Mouse (Mus musculus) embryonic facial prominence, embryonic 12.5 days (tissue): ENCODE results near the gene Rpf1. TPM values are rescaled to one million over a fixed set of nuclear protein-coding genes. Genes with fewer than 3 reads are reported as not detected.

ENCODE experiments used
- ATAC-seq: fragments of 200-750 bp; cut with Nextera tagmentation; 2 replicates; pipeline ENCODE4 v1.8.0; 2017; ENCODE audit not compliant: insufficient number of reproducible peaks, insufficient read depth, low FRiP score, low TSS enrichment
- H3K27ac ChIP-seq: fragments of 300-500 bp; sonication (generic); 2 replicates; pipeline ENCODE4 v1.5.1; 2016; ENCODE audit warnings: mild to moderate bottlenecking
- H3K27me3 ChIP-seq: fragments of 300-500 bp; sonication (generic); 2 replicates; pipeline ENCODE4 v1.6.1; 2016; ENCODE audit warnings: mild to moderate bottlenecking, moderate library complexity
- H3K36me3 ChIP-seq: fragments of 300-500 bp; sonication (generic); 2 replicates; pipeline ENCODE4 v1.6.1; 2016; ENCODE audit warnings: mild to moderate bottlenecking
- H3K4me1 ChIP-seq: fragments of 300-500 bp; sonication (generic); 2 replicates; pipeline ENCODE4 v1.6.1; 2016
- H3K4me2 ChIP-seq: fragments of 300-500 bp; sonication (generic); replicated peaks from 2 replicates; pipeline ENCODE4 v1.6.1; 2016; ENCODE audit warnings: mild to moderate bottlenecking, moderate library complexity
- H3K4me3 ChIP-seq: fragments of 300-500 bp; sonication (generic); 2 replicates; pipeline ENCODE4 v1.5.1; 2016; ENCODE audit warnings: mild to moderate bottlenecking
- H3K9ac ChIP-seq: fragments of 300-500 bp; sonication (generic); 2 replicates; pipeline ENCODE4 v1.6.1; 2016; ENCODE audit warnings: mild to moderate bottlenecking, moderate library complexity
- H3K9me3 ChIP-seq: fragments of 300-500 bp; sonication (generic); 2 replicates; pipeline ENCODE4 v1.6.1; 2016; ENCODE audit warnings: mild to moderate bottlenecking, moderate library complexity
- WGBS: fragments of 180-500 bp; shearing (Covaris S2); methylation state at CpG from one replicate; pipeline ENCODE4 v1.1.7; 2016; 5-methylcytosine and 5-hydroxymethylcytosine counted together
- polyA plus RNA-seq: library from polyadenylated mRNA; unstranded; fragments of >200 nt; fragmentation: Nextera tagmentation; extraction: Ambion mirVana; gene quantifications from 2 replicates; pipeline ENCODE4 v1.2.1, GENCODE M21; 2016

Rpf1 gene
- 55.4 and 59.7 TPM in 2 replicates for polyA plus RNA-seq

- Histone ChIP-seq H3K4me3 (peak within 1 kb of the TSS; percentile 68), H3K27ac (peak within 1 kb of the TSS; percentile 97), H3K36me3 (peaks cover 16% of the 10 kb centered on the region), H3K9me3 (no peaks in the 10 kb centered on the region), H3K9ac (peak within 1 kb of the TSS; percentile 75), H3K4me1 (no peaks in the 10 kb centered on the region; the same call in 1 of the 2 replicates), H3K27me3 (no peaks in the 10 kb centered on the region), H3K4me2 (peak within 1 kb of the TSS; percentile 60)
- 1% methylated on average over 75 of the region's 82 CpGs for WGBS
- ATAC-seq = peak; percentile 91
These were observed at the start of gene Rpf1 for GRCm38 (mm10) chr3:146520798-146521651. Gene Rpf1, minus strand, starts transcription at chr3:146521429.

- no peak overlapping the region for H3K4me3 ChIP-seq
- no peaks in the 10 kb centered on the region for H3K9me3 ChIP-seq
- H3K4me2 ChIP-seq = no peak overlapping the region
- ATAC-seq = no peak
- no peaks in the 10 kb centered on the region for H3K27me3 ChIP-seq
- H3K36me3 ChIP-seq = no peaks in the 10 kb centered on the region
- no peaks in the 10 kb centered on the region for H3K4me1 ChIP-seq
- H3K27ac ChIP-seq = no peak overlapping the region
- WGBS = 76% methylated on average over 6 of the region's 6 CpGs
- no peak overlapping the region for H3K9ac ChIP-seq
These were observed 49.7 kb upstream of the Rpf1 start for GRCm38 (mm10) chr3:146570939-146571338.

- Histone ChIP-seq H3K27ac (no peak within 1 kb of the TSS), H3K4me2 (no peak within 1 kb of the TSS), H3K36me3 (no peaks in the 10 kb centered on the region), H3K4me1 (no peaks in the 10 kb centered on the region), H3K9me3 (no peaks in the 10 kb centered on the region), H3K4me3 (no peak within 1 kb of the TSS), H3K27me3 (no peaks in the 10 kb centered on the region), H3K9ac (no peak within 1 kb of the TSS)
- no peak for ATAC-seq
- 78% methylated on average over 10 of the region's 10 CpGs for WGBS
These were observed 49.0 kb upstream of the Rpf1 start, which contains the start of gene Uox for GRCm38 (mm10) chr3:146570148-146570782. Gene Uox, plus strand, starts transcription at chr3:146570426.

GRCm38 (mm10) chr3:146569594-146569993, 48.4 kb upstream of the Rpf1 start:
- H3K4me3 ChIP-seq = no peak overlapping the region
- 82% methylated on average over 3 of the region's 3 CpGs for WGBS
- no peak for ATAC-seq

GRCm38 (mm10) chr3:146567884-146568530, 46.8 kb upstream of the Rpf1 start:
- H3K4me3 ChIP-seq = no peak overlapping the region
- H3K4me2 ChIP-seq = no peak overlapping the region
- no peak overlapping the region for H3K27ac ChIP-seq
- H3K4me1 ChIP-seq = no peaks in the 10 kb centered on the region
- H3K27me3 ChIP-seq = no peaks in the 10 kb centered on the region
- no peaks in the 10 kb centered on the region for H3K9me3 ChIP-seq
- no peak overlapping the region for H3K9ac ChIP-seq
- ATAC-seq = no peak
- WGBS = 68% methylated on average over 9 of the region's 9 CpGs
- no peaks in the 10 kb centered on the region for H3K36me3 ChIP-seq

More at GRCm38 (mm10) chr3:146569594-146569993, 48.4 kb upstream of the Rpf1 start:
- Histone ChIP-seq H3K9ac (no peak overlapping the region), H3K27me3 (no peaks in the 10 kb centered on the region), H3K27ac (no peak overlapping the region), H3K4me2 (no peak overlapping the region), H3K9me3 (no peaks in the 10 kb centered on the region), H3K4me1 (no peaks in the 10 kb centered on the region), H3K36me3 (no peaks in the 10 kb centered on the region)

- Histone ChIP-seq H3K27ac (no peak overlapping the region), H3K4me3 (no peak overlapping the region), H3K36me3 (no peaks in the 10 kb centered on the region), H3K9ac (no peak overlapping the region), H3K9me3 (no peaks in the 10 kb centered on the region), H3K4me1 (no peaks in the 10 kb centered on the region), H3K27me3 (no peaks in the 10 kb centered on the region), H3K4me2 (no peak overlapping the region)
- WGBS = 62% methylated on average over 7 of the region's 7 CpGs
- no peak for ATAC-seq
These were observed 46.1 kb upstream of the Rpf1 start for GRCm38 (mm10) chr3:146567366-146567765.

GRCm38 (mm10) chr3:146565065-146565411, 43.8 kb upstream of the Rpf1 start:
- no peak for ATAC-seq
- Histone ChIP-seq H3K36me3 (no peaks in the 10 kb centered on the region), H3K9me3 (no peaks in the 10 kb centered on the region), H3K4me3 (no peak overlapping the region), H3K4me2 (no peak overlapping the region), H3K27me3 (no peaks in the 10 kb centered on the region), H3K4me1 (no peaks in the 10 kb centered on the region), H3K9ac (no peak overlapping the region), H3K27ac (no peak overlapping the region)
- WGBS = 83% methylated on average over 1 of the region's 1 CpGs

GRCm38 (mm10) chr3:146564268-146565064, 43.2 kb upstream of the Rpf1 start:
- Histone ChIP-seq H3K9ac (no peak overlapping the region), H3K4me3 (no peak overlapping the region), H3K4me1 (no peaks in the 10 kb centered on the region), H3K4me2 (0 out of 2 replicates have a peak overlapping the region, but pooled peaks have one; percentile 17), H3K27me3 (no peaks in the 10 kb centered on the region), H3K9me3 (no peaks in the 10 kb centered on the region), H3K36me3 (no peaks in the 10 kb centered on the region), H3K27ac (no peak overlapping the region)
- no peak for ATAC-seq
- 27% methylated on average over 14 of the region's 14 CpGs for WGBS

- Histone ChIP-seq H3K4me2 (no peak overlapping the region), H3K9me3 (no peaks in the 10 kb centered on the region), H3K27ac (no peak overlapping the region), H3K4me1 (no peaks in the 10 kb centered on the region), H3K36me3 (no peaks in the 10 kb centered on the region), H3K4me3 (no peak overlapping the region), H3K9ac (no peak overlapping the region), H3K27me3 (no peaks in the 10 kb centered on the region)
- ATAC-seq = no peak
- WGBS = 88% methylated on average over 7 of the region's 7 CpGs
These were observed 41.7 kb upstream of the Rpf1 start for GRCm38 (mm10) chr3:146562936-146563335.

GRCm38 (mm10) chr3:146557507-146557906, 36.3 kb upstream of the Rpf1 start:
- Histone ChIP-seq H3K9me3 (no peaks in the 10 kb centered on the region), H3K36me3 (no peaks in the 10 kb centered on the region), H3K4me3 (no peak overlapping the region), H3K4me2 (no peak overlapping the region), H3K27ac (no peak overlapping the region), H3K9ac (no peak overlapping the region), H3K27me3 (no peaks in the 10 kb centered on the region), H3K4me1 (no peaks in the 10 kb centered on the region)
- ATAC-seq = no peak
- WGBS = 81% methylated on average over 6 of the region's 6 CpGs

GRCm38 (mm10) chr3:146556567-146556966, 35.3 kb upstream of the Rpf1 start:
- H3K36me3 ChIP-seq = no peaks in the 10 kb centered on the region
- no peaks in the 10 kb centered on the region for H3K9me3 ChIP-seq
- H3K4me2 ChIP-seq = no peak overlapping the region
- H3K4me3 ChIP-seq = no peak overlapping the region
- H3K9ac ChIP-seq = no peak overlapping the region
- H3K27me3 ChIP-seq = no peaks in the 10 kb centered on the region
- H3K4me1 ChIP-seq = no peaks in the 10 kb centered on the region
- no peak overlapping the region for H3K27ac ChIP-seq
- 60% methylated on average over 1 of the region's 1 CpGs for WGBS
- no peak for ATAC-seq
